Mouse (Mus musculus): ENCODE measurements around the gene Gse1.

DNA sequence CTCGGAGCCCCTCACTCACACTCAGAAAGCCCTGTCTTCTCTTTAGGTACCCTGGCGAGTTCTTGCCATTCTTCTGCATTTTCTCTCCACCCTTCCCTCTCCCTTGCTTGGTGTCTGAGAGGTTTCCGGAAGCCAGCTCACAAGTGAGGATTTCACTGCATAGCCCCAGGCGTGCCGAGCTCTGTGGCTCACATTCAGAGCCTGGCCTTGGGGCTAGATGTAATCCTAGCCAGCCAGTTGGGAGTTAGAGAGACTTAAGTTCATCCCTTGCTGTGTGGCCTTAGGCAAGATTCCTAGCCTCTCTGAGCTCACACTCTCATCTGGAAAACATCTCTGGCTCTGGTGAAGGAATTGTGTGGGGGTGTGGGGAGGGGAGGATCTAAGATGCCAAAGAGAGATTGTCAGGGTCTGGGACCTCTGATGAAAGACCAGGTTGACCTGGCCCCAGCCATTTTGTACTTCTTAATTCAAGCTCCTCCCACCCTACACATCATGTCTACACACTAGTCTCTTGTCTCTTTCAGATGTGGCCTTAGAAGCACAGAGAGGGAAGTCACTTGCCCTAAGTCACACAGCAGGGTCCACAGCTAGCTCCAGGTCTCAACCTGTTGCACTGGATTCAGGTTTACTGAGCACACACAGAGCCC, 108.8 kb downstream of the Gse1 start:
- TF ChIP-seq CTCF (IDR thresholded peaks at IDR 0.05; ENCODE audit: borderline replicate concordance, extremely low read depth, insufficient read depth, insufficient read length) (no peak), POLR2A (IDR thresholded peaks at IDR 0.05; ENCODE audit: borderline replicate concordance, extremely low read depth, insufficient read depth, insufficient read length, poor library complexity, severe bottlenecking) (no peak)

Measured in brain, embryonic 14.5 days (tissue).